Mouse (Mus musculus): Measurements from ENCODE around the gene Atp6v1fnb.

GRCm38 (mm10) chr6:29497791-29498190 is 26.6 kb downstream of the Atp6v1fnb start:
- TF ChIP-seq NRF1 (IDR thresholded peaks at IDR 0.05; ENCODE audit: insufficient read depth, low read depth, low read length, poor library complexity, severe bottlenecking) (no peak), CTCF (IDR thresholded peaks at IDR 0.05 in 2 of 3, conservative IDR thresholded peaks at IDR 0.05 in 1 of 3; ENCODE audit: control insufficient read depth in 1 of 3, insufficient read depth in 1 of 3, low read depth in 2 of 3, low read length in 3 of 3, poor library complexity in 1 of 3, severe bottlenecking in 1 of 3) (no peak), TCF12 (IDR thresholded peaks at IDR 0.05; ENCODE audit: low read depth, low read length) (no peak), TBP (IDR thresholded peaks at IDR 0.05; ENCODE audit: low read depth, low read length) (no peak), USF1 (IDR thresholded peaks at IDR 0.05; ENCODE audit: low read depth, low read length) (no peak), MYC (IDR thresholded peaks at IDR 0.05; ENCODE audit: low read depth, low read length) (no peak), ZC3H11A (IDR thresholded peaks at IDR 0.05; ENCODE audit: low read depth, low read length) (no peak), MAX (IDR thresholded peaks at IDR 0.05; ENCODE audit: low read length) (no peak), MYB (IDR thresholded peaks at IDR 0.05; ENCODE audit: low read depth, low read length) (no peak), ELF1 (IDR thresholded peaks at IDR 0.05; ENCODE audit: low read depth, low read length) (no peak)

All from MEL (cell line).